Mouse (Mus musculus) heart, embryonic 14.5 days (tissue): ENCODE data around the gene N4bp1. TPM values are rescaled to one million over a fixed set of nuclear protein-coding genes. Genes with fewer than 3 reads are reported as not detected.

ENCODE experiments used
- ATAC-seq: fragments of 200-750 bp; cut with Nextera tagmentation; 2 replicates; pipeline ENCODE4 v1.8.0; 2017; ENCODE audit warnings: low read depth, moderate TSS enrichment; ENCODE audit not compliant: insufficient number of reproducible peaks, insufficient read depth, low FRiP score
- H3K27ac ChIP-seq, 2 experiments: fragments of 200-500 bp in 1 of 2; fragments of 300-500 bp in 1 of 2; sonication (generic) in 1 of 2; replicated peaks in 1 of 2; 2 replicates each; pipeline ENCODE4 v1.5.1; 2012 to 2014; ENCODE audit warnings: low read depth in 2 of 2, low read length in 2 of 2, control low read depth in 1 of 2, mild to moderate bottlenecking in 1 of 2, mixed read lengths in 1 of 2; ENCODE audit not compliant: control insufficient read depth in 1 of 2, insufficient read depth in 1 of 2
- H3K27me3 ChIP-seq: fragments of 300-500 bp; sonication (generic); 2 replicates; pipeline ENCODE4 v1.6.1; 2014; ENCODE audit warnings: mild to moderate bottlenecking, low read length, control low read depth; ENCODE audit not compliant: control insufficient read depth, insufficient read depth
- H3K36me3 ChIP-seq: fragments of 300-500 bp; sonication (generic); 2 replicates; pipeline ENCODE4 v1.6.1; 2014; ENCODE audit warnings: mild to moderate bottlenecking, control low read depth, low read length, mixed read lengths; ENCODE audit not compliant: control insufficient read depth, insufficient read depth
- H3K4me1 ChIP-seq, 2 experiments: fragments of 200-500 bp in 1 of 2; fragments of 300-500 bp in 1 of 2; sonication (generic) in 1 of 2; 2 replicates each; pipeline ENCODE4 v1.6.1; 2012 to 2014; ENCODE audit warnings: low read length in 2 of 2, control low read depth in 1 of 2, mixed read lengths in 1 of 2; ENCODE audit not compliant: control insufficient read depth in 2 of 2, insufficient read depth in 2 of 2
- H3K4me2 ChIP-seq: fragments of 300-500 bp; sonication (generic); 2 replicates; pipeline ENCODE4 v1.6.1; 2014; ENCODE audit warnings: mild to moderate bottlenecking, low read length
- H3K4me3 ChIP-seq, 2 experiments: fragments of 200-500 bp in 1 of 2; fragments of 300-500 bp in 1 of 2; sonication (generic) in 1 of 2; 2 replicates each; pipeline ENCODE4 v1.5.1; 2012 to 2014; ENCODE audit warnings: low read length in 2 of 2, mild to moderate bottlenecking in 2 of 2, control low read depth in 1 of 2, low read depth in 1 of 2, moderate library complexity in 1 of 2; ENCODE audit not compliant: control insufficient read depth in 1 of 2, insufficient read depth in 1 of 2
- H3K9ac ChIP-seq: fragments of 300-500 bp; sonication (generic); 2 replicates; pipeline ENCODE4 v1.6.1; 2014; ENCODE audit warnings: mild to moderate bottlenecking, low read length
- H3K9me3 ChIP-seq: fragments of 300-500 bp; sonication (generic); 2 replicates; pipeline ENCODE4 v1.6.1; 2016; ENCODE audit warnings: low read length, control low read depth; ENCODE audit not compliant: control insufficient read depth
- whole genome bisulfite sequencing: fragments of 180-500 bp; shearing (Covaris S2); extraction: QIAGEN DNeasy Blood & Tissue Kit; methylation state at CpG from one replicate; pipeline ENCODE4 v1.1.7; 2014; 5-methylcytosine and 5-hydroxymethylcytosine counted together
- polyA plus RNA-seq: library from polyadenylated mRNA; unstranded; fragments of >200 nt; fragmentation: Nextera tagmentation; extraction: Ambion mirVana; gene quantifications from 2 replicates; pipeline ENCODE4 v1.2.1, GENCODE M21; 2014

The N4bp1 gene
- polyA plus RNA-seq, 1 experiment from 2014 or later, result 8.5 TPM

- Histone ChIP-seq H3K36me3 (no peaks in the 10 kb centered on the region), H3K9me3 (no peaks in the 10 kb centered on the region), H3K27me3 (no peaks in the 10 kb centered on the region), H3K4me3 (no peak overlapping the region), H3K4me2 (no peak overlapping the region), H3K9ac (no peak overlapping the region), H3K27ac (no peak overlapping the region), H3K4me1 (no peaks in the 10 kb centered on the region; a peak in 1 of 4 replicates)
- ATAC-seq, result no peak
- WGBS, result 90% methylated on average over 4 of the region's 4 CpGs
Observed at GRCm38 (mm10) chr8:86895390-86895789, 10.3 kb upstream of the N4bp1 start.

- 78% methylated on average over 6 of the region's 6 CpGs for WGBS
- no peak overlapping the region for H3K4me2 ChIP-seq
- H3K9ac ChIP-seq, result no peak overlapping the region
- H3K27ac ChIP-seq, result peak overlapping the region in 1 of 2 experiments; percentile 45; a peak in 3 of 4 replicates
- no peaks in the 10 kb centered on the region for H3K9me3 ChIP-seq
- H3K4me3 ChIP-seq, result no peak overlapping the region
- no peaks in the 10 kb centered on the region for H3K36me3 ChIP-seq
- ATAC-seq, result no peak
- no peaks in the 10 kb centered on the region for H3K27me3 ChIP-seq
- no peaks in the 10 kb centered on the region; a peak in 1 of 4 replicates for H3K4me1 ChIP-seq
Observed at GRCm38 (mm10) chr8:86894194-86894761, 9.2 kb upstream of the N4bp1 start.

GRCm38 (mm10) chr8:86893554-86893953 is 8.5 kb upstream of the N4bp1 start:
- no peaks in the 10 kb centered on the region; a peak in 1 of 4 replicates for H3K4me1 ChIP-seq
- no peaks in the 10 kb centered on the region for H3K36me3 ChIP-seq
- 74% methylated on average over 4 of the region's 4 CpGs for WGBS
- no peak overlapping the region for H3K4me2 ChIP-seq
- H3K27ac ChIP-seq, result peak overlapping the region; percentile 41 to 54; a peak in 2 of 4 replicates
- no peak for ATAC-seq
- H3K27me3 ChIP-seq, result no peaks in the 10 kb centered on the region
- H3K9ac ChIP-seq, result no peak overlapping the region
- no peaks in the 10 kb centered on the region for H3K9me3 ChIP-seq
- H3K4me3 ChIP-seq, result no peak overlapping the region

DNA sequence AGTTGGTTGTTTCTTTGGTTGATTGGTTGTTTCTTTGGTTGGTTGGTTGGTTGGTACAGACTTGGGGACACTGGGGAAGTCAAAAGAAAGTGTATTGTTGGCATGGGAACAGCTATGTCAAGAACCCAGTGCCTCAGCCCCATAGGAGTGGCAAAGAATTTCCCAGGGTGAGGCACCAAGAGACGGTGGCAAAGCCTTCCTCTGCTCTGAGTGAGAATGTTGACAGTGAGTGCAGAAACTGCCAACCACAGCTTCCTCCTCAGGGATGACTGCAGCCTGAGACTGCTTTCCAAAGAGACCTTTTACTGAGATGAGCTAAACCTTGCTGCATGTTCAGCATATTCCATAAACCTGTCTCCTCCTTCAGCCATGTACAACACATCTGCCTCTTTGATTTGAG is 6.5 kb upstream of the N4bp1 start:
- Histone ChIP-seq H3K27me3 (no peaks in the 10 kb centered on the region), H3K4me2 (no peak overlapping the region), H3K36me3 (no peaks in the 10 kb centered on the region), H3K27ac (no peak overlapping the region), H3K9ac (no peak overlapping the region), H3K4me1 (no peaks in the 10 kb centered on the region), H3K9me3 (no peaks in the 10 kb centered on the region), H3K4me3 (no peak overlapping the region)
- 86% methylated on average over 1 of the region's 1 CpGs for WGBS
- ATAC-seq, result no peak

DNA sequence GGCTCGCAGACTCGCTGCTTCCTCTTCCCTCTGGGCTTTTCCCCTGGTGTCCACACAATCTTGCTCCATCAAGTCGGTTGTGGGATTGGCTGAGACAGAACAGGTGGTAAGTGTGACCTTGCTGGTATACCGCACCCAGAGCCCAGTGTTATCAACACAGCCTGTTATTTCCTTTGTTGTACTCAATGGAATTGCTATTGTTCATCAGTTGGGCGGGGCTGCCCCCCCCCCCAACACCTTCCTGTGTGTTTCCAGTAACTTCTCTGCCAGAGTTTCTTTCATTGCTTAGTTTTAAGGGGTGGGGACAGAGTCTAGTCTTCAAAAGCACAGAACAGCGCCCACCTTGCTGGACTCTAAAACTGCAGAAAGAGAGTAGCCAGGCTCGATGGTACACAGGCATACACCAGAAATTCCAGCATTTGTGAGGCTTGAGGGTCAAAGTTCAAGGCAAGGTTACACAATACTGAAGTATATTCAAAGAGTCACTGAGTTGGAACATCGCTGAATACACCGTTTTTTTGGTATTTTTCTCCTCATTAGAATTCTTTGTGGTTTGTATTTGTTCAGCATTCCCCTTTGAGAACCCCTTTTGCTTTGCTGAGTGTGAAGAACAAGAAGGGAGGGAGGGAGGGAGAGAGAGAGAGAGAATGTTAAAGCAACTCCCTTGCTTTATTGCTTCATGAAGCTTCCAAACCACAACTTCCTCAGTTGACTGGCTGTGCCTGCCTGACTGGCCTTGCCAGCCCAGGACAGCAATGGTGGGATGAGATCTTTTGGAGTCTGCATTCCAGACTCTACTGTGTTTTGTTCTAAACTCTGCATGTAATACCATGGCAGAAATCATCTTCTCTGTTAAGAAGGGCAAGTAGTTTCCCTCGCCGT is 3.2 kb upstream of the N4bp1 start:
- WGBS, result 60% methylated on average over 11 of the region's 11 CpGs
- Histone ChIP-seq H3K4me3 (no peak overlapping the region), H3K36me3 (no peaks in the 10 kb centered on the region), H3K27me3 (no peaks in the 10 kb centered on the region), H3K9ac (no peak overlapping the region), H3K4me1 (peaks cover 3 to 9% of the 10 kb centered on the region in 2 experiments; a peak in 3 of 4 replicates), H3K4me2 (no peak overlapping the region), H3K27ac (no peak overlapping the region), H3K9me3 (no peaks in the 10 kb centered on the region)
- 0 out of 2 replicates have a peak, but pooled peaks have one; percentile 17 for ATAC-seq

GRCm38 (mm10) chr8:86884067-86884466 is 991 bp downstream of the N4bp1 start:
- peak overlapping the region; percentile 92 for H3K9ac ChIP-seq
- H3K36me3 ChIP-seq, result peaks cover 6% of the 10 kb centered on the region
- peak overlapping the region; percentile 56 to 89 for H3K27ac ChIP-seq
- 1% methylated on average over 16 of the region's 16 CpGs for WGBS
- H3K4me2 ChIP-seq, result peak overlapping the region; percentile 94
- no peak for ATAC-seq
- H3K27me3 ChIP-seq, result no peaks in the 10 kb centered on the region
- no peaks in the 10 kb centered on the region for H3K9me3 ChIP-seq
- peak overlapping the region; percentile 86 to 96 for H3K4me3 ChIP-seq
- H3K4me1 ChIP-seq, result peaks cover 22 to 34% of the 10 kb centered on the region in 2 experiments

DNA sequence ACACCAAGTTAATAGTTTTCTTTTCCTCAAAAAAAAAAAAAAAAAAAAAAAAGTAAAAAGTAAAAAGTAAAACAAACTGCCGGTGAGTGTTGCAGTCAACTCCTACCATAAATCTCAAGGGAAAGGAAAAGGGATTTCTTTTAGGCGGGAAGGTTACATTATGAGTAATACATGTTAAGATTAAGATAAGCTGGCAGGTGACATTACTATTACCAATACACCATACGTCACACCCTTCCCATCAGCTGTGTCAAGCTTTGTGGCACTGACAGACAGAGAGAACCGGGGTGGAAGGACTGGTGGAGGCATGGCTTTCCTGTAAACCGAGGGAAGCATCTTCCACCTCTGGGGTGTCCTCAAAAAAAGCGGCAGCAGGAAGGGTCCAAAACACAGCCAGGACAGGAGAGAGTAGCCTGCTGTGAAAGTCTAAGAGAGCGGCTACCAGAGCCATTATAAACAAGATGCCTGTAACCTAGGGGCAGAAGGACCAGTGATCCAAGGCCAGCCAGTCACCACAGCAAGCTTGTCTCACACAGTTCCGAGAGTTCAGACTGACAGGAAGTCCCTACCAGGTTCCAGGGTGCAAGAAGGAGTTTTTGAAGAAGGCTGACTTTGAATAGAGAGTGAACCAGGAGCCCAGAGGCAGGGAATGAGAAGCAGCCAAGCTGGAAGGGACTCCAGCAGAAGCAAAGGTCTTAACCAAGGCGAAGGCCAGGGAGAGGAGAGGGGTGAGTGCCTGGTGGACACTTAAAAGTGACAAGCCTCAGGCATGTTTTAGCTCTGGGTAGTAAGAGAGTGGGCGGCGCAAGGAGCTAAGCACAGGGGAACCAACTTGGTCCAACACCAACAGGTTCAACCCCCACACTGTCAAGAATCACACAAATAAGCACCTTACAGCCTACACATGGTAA is 2.2 kb downstream of the N4bp1 start:
- Histone ChIP-seq H3K36me3 (peaks cover 6% of the 10 kb centered on the region), H3K27ac (no peak overlapping the region), H3K9ac (peak overlapping the region; percentile 92), H3K4me3 (0 out of 4 replicates have a peak overlapping the region, but pooled peaks of 1 of the 2 experiments have one; percentile 86), H3K27me3 (no peaks in the 10 kb centered on the region), H3K4me1 (peaks cover 22 to 34% of the 10 kb centered on the region in 2 experiments), H3K4me2 (peak overlapping the region; percentile 94), H3K9me3 (no peaks in the 10 kb centered on the region)
- 61% methylated on average over 11 of the region's 11 CpGs for WGBS
- ATAC-seq, result no peak
